Mouse (Mus musculus) retina, embryonic 14.5 days (tissue): Measurements from ENCODE around the gene Ascl2.

Experiments used
- DNase-seq: peaks from one replicate; pipeline ENCODE4 v3.0.0-alpha.2; 2015; ENCODE audit warnings: low spot score

The Ascl2 gene

DNA sequence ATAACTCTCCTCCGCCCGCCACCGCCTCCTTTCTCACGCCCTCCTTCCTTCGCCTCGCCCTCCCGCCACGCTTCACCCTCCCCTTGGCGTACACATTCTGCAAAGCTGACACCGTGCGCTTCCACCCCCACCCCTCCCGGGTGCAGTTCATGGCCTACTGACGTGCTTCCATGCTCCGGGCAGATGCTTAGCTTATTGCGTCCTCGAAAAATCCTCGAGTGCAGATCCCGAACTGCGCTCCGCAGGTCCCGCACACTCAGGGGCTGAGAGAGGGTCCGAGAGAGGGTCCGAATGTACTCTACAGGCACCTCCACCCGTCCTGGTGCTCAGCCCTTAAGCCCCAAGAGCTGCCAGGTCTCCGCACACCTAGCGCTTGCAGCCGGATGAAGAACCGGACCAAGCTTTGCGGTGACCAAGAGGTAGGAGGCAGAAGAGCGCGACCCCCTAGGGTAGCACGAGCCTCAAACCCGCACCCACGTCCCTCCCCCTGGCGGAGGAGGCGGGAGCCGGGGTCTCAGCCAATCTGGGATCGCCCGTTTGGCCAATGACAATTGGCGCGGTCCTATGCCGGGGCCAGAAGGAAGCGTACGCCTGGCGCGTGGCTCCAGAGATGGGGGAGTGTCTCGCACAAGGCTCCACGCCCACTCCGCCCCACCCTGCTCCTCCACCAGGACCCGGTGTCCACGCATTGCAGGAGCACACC is at the start of gene Ascl2:
Gene Ascl2 (minus strand): TSS at position 456 of the 703 bp plus-strand sequence.
- DNase-seq: peak; percentile 38

DNA sequence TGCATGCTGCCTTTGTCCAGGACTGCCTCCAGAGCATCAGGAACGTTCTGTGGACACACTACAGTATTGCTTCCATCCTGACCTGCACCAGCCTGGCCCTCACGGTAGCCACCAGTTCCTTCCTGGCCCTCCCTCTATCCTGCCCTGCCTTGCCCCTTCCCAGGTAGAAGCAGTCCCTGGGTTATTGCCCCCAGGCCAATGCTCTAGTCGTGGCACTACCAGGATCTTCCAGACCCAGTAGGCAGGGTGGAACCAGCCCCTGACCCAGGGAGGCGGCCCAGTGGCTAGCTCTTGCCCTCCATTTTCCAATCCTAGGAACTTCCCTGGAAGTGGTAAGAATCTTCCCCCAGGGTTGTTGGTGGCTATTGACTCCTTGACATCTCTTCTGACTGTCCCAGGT is 48.1 kb upstream of the Ascl2 start:
- DNase-seq: no peak

DNA sequence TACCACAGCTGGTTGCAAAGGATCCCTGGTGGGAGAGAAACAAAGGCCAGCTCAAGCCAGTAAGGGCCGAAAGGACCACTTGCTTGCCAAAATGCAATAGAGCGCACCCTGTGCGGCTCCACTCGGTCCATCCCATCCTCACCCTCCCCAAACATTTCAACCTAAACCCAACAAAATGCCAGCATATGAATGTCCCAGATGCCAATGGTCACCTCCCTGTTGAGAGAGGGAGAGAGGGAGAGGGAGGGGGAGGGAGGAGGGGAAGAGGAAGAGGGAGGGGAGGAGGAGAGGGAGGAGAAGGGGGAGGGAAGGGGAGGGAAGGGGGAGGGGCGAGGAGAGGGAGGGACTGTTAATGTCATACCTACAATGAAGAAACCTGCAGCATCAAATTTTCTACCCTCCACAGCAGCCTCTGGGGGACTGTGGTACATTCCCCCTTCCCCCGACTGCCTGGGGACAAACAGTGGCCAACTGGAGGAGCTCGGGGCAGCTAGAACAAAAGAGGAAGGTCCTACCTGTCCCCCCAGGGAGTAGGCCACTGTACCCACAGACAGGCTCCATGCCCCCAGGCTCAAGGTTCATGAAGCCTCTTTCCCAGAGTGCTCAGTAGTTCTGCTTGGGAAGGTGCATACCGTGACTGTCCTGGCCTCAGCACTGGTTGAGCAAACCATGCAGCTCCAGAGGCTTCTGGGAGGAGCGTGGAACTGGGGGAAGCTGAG is 47.5 kb upstream of the Ascl2 start:
- no peak for DNase-seq

DNA sequence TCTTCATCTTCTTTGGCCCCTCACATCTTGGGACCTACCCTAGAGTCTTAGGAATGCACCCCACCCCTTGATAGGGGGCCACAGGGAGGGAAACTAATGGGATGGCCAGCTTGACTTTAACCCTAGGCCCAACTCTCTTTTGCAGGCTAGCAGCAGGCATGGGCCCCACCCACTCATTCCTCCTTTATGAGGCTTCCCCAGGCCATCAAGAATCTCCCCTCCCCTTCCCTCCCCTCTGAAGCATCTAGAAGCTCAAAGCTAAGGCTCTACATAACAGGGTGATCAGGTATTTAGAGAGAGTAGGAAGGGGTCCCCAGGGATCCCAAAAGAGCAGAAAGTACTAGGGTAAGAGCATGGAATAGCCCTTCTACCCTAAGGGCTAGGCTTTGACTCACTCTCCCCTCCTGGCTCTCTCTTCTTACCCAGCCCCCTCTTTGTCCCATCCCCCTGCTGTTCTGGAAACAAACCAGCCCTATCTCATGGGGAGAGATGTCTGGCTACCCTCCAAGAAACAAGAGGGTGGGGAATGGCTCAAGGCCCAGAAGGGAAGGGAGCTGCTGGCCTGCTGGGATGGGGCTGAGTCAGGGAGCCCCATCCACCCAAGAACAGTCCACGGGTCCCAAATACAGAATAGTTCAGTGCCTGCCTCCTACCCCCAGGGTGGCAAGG is 46.8 kb upstream of the Ascl2 start:
- no peak for DNase-seq

DNA sequence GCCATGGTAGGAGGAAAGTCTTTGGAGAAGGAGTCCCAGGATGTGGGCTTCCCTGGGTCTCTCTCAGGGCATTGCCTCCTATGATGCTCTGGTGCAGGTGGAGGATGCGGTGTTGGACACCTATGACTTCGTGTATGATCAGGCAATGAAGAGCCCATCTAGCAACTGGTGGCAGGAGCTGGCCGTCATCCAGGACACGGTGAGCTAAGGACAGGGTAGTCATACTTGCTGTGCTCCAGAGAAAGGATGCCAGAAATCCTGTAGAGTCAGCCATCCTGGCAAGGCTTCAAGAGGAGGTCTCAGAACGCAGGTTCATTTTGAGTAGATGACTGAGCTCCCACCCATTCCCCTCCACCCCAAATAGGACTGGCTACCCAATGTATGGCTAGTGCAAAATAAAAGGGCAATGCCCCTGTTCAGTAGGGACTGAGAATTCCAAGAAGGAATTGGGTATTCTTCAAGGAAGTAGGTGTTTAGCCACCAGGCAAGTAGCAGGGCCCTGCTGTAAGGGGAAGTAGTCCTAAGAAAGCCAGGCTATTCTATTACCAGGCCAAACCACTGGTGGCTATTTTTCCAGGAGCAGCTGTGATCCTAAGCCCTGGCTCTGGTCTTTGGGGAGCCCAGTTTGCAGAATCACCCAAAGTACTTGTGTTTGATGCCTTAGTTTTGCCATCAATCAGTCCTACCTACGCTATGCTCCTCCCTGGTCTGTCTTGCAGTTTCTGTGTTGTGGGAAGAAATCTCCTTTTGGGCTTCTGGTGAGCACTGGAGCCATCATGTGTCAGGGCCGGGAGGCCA is 46.0 kb upstream of the Ascl2 start:
- no peak for DNase-seq

DNA sequence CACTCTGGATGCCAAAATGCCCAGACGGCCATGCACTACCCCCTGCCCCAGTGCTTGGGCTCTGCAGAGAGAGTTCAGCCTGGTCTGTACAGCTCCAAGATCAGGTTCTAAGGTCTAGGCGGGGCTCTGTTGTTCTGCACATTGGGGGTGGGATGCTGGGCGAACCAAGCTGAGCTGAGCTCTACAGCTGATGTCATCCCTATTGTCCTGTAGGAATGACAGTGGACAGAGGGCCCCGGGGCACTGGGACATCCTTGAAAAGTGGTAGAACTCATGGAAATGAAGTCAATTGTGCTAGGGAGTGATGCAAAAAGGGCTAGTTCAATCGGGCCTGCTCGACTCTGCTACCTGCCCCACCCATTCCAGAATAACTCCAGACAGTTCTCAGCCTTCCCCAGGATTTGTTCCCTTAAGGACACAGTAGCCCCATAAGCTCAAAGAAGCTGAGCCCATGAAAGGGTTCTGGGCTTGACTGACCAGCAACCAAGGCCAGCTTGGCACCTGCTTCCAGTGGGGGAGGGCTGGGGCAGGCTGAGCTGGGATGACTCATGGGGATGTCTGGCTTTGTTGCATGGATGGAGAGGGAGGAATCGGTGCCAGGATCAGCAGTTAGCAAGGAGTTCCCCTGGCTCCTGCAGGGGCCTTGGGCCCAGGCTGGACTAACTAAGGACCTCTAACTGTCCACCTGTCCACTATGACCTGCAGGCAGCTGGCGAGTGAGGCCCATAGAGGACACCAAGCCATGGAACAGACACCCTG is 44.5 kb upstream of the Ascl2 start:
- DNase-seq: no peak

DNA sequence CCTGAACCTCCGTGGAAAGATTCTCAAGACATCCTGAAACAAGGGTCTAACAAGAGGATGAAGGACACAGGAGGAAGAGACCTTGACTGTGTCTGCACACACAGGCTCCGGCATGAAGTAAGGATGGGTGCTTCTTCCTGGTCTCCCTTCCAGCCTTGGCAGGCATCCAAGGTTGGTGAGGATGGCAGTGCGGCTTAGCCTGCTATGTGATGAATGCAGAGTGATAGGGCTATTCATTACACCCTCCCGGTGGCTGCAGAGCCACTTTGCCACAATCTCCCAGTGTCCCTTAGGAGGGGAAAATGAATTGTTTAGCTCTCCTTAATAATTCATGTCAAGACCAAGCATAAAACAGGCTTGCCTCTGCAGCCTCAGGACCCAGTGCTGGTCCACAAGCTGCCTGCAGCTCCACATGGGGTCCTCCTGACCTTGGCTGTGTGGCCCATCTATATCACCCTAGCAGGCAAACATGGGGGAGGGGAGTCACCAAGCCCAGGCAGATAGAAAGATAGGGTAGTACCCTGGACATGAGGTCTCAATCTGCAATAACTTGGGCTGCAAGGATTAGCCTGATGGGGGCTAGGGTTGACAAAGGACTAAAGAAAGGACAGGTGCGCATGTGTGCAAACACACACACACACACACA is 43.3 kb upstream of the Ascl2 start:
- peak; percentile 47 for DNase-seq

DNA sequence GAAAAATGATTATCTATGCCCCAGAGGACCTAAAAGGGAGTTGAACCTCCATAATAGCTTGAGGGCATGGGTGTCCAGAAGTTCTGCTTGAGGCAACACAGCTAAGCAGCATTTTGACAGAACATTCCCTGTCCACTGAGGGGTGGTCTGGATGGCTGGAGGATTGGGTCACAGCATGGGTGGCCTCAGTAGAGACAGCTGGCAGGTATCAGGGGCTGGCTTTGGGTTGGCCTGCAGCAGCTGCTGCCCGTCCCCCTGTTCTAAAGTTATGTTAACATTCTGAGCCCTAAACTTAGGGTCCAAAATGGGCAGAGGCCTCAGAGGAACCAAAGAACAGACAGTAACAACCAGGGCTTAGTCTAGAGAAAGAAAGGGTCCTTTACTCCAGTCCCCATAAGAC is 42.2 kb upstream of the Ascl2 start:
- DNase-seq: no peak

DNA sequence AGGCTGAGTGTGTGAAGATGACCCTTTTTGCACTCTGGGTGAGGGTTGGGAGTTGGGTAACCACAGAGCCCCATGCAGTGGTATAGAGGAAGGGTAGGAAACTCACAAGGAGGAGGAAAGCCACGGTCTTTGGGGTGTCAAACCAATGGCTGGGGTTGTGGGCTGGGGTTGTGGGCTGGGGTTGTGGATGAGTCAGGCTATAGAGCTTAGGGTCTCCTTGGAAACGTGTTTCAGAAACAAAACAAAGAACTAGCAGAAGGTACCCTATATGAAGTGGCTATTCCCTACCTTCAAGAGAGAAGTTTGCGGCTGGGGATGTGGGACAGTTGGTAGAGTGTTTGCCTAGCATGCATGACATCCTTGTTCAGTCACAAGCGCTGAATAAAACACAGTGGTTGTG is 40.9 kb upstream of the Ascl2 start:
- DNase-seq: no peak

DNA sequence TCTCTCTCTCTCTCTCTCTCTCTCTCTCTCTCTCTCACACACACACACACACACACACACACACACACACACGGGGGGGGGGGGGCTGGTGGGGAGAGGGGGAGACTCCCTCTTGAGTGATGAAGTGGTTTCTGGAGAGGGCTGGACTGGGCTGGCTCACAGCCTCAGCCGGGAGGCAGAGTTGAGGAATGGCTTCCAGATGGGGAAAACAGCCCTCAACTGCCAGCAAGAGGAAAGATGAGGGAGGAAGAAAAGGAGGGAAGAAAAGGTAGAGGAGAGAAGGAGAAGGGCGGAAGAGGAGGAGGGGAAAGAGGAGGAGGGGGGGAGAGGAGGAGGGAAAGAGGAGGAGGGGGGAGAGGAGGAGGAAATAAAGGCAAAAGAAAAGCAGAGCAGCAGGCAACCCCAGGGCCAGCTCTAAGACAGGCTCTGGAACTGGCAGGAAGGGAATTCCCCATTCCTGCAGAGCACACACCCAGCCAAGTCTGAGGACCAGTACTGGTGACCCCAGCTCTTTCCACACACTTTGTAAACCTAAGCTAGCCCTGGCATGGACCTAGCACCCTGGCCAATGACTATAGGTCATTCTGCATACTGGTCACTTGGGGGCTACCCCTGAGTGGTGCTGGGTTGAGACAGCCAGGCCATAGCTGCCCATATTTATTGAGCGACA is 40.1 kb upstream of the Ascl2 start:
- no peak for DNase-seq

DNA sequence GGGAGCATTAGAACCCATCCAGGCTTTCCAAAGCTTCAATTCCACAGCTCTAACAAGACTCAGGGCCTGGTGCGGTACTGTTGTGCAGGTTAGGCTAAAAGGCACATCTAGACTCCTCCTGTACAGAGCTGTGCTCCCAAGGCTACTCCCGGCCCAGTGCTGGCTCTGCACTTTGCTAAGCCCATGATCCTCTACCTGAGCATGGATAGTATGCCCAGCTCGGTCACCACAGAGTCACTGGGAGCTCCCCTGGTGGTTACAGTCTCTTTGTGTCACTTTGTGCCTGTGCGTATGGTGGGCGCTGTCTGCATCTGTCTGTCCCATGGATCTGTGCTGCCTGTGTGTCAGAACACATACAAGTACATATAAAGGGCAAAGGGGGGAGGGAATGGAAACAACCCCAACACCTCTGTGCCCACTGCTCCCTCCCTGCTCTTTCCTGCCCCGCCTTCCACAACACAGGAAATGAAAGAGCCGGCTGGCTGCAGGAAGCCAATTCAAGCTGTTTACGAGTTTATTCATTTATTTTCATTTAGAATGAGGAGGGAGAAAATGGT is 39.4 kb upstream of the Ascl2 start:
- DNase-seq: no peak

DNA sequence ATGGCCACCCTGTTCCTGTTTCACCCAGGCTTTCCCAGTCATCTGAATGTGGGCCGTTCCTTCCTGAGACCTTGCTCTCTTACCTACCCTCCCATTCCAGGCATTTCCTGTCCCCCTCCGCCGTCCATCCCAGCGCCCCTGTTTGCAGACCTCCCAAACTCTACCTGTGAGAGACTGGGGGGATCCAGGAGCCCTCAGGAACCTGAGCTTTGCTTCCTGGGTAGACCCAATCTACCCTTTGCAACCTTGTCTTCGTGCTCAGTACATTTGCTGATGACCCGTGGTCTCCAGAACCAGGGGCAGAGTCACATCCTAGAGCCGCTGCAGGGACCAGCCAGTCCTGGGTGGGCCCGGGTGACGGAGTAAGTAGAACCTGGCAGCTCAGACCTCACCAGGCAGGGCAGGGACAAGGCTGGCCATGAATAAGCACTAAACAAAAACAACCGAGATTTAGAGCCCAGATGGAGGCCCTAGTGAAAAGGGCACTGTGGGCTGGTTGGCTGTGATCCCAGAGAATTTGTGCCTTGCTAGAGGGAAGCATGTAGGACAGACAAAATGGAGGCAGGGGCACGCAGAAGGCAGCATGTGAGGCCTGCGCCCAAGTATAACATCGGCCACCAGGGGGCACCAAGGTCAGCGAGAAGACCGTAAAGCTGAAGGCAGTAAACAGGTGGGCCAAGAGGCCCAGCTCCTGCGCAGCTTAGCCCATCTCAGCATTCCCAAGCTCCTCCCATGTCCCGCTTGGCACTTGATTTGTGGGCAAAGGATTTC is 38.7 kb upstream of the Ascl2 start:
- DNase-seq: peak; percentile 93

DNA sequence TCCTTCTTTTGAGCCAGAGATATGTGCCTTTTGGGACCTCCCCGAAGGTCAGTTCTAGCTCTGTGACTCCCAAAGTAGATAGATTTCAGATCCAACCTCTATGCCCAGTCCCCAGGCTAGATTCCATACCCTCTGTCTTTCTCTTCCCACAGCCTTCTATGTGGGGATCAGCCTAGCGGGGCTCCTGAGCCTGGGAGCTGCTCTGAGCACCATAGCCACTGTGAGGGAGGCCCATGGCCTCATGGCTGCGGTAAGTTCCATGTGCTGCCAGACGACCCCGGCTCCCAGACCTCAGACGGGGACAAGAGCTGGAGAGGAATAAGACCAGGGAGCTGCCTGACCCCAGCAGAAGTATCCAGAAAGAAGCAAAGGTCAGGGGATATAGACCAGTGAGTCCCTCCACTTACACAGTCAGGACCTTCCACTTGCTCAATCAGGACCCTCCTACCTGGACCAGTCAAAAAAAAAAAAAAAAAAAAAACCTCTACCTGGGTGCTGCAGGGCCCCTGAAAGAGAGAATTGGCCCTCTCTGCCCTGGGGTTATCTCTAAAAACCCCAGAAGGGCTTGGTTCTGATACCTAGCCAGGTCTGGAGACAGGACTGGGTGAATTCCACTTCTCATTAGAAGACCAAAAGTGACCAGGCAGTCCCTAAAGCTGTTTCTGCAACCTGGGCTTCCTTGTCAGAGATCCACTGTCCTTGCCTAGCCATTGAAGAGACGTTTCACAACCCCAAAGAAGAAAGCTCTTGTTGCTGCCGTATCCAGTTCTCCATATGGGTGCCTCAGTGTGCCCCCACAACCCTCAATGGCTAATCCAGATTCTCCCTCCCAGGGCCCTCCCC is 37.9 kb upstream of the Ascl2 start:
- no peak for DNase-seq

DNA sequence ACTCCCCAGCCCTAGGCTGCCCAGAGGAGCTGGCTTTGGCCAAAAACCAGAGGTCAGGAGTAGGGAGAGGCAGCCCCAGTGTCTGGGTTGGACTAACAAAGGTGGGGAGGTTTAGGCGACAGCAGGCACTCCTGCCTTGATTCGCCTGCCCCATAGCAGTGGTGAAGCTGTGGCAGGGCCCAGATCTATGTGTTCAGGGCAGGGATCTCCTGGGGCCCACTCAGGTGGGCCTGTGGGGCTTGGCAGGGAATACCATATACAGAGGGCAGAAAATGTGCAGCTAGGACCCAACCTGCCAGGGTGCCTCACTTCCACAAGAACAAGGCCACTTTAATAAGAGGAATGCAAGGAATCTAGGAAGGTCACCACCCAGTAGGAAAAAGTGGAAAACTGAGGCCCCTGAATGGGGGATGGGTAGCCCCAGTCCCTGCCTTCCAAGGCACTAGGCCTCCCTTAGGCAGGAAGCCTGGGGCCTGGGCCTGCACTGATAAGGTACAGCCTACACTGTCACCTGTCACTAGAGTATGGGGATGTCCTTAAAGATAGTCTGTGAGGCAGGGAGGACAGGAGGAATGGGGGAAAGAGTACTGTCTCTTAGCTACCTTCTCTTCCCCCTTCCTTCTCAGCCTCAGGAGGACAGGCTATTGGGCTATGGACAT is 37.2 kb upstream of the Ascl2 start:
- no peak for DNase-seq

DNA sequence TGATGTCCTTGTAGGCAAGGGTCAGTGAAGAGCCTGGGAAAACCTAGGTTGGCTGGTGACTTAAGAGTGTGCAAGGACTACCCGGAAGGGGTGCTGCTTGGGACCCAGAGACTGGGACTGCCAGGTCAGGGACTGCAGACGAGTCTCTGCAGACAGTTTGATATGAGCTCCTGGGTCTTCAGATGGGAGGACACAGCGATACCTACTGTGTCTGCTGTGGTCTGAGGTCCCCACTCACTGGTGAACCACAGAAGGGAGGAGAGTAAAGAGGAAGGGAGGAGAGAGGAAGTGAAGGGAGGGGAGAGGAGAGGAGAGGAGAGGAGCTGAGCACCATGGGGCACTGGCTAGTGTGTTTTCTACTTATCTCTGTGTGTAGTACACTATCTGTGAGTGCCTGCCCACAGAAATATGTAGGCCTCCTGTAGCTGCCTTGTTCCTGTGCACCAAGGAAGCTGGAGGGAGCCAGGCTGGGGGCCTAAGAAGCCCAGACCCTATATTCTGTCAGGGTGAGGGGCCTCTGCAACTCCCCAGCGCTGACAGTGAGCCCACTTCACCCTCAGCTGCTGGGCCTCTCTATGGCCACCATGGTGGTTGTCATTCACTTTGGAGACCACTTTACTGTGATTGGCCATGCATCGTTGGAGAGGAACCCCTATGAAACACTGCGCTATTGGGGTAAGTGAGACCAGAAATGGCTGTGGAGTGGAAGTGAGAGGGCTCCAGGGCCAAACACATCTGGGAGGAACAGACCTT is 36.5 kb upstream of the Ascl2 start:
- no peak for DNase-seq

DNA sequence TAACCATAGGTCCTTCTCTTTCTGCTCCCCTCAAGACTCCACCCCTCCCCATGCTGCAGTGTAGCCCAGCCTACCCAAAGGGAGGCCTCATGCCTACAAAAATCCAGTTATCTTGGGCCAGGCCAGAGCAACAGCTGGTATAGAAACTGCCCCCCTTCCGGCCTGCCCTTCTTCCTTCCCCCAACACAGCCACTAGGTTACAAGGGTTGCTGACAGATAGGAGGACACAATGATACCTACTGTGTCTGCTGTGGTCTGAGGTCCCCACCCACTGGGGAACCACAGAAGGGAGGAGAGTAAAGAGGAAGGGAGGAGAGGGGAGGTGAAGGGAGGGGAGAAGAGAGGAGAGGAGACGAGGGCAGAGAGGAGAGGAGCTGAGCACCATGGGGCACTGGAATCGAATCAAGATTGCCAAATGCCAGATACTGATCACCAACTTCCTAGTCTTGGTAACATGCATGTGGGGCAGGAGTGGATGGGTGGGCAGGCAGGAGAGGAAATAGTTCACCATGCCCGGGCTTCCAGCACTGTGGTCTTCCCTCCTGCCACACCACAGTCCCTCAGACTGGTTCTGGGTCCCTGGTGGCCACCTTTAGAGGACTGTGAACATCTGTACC is 35.8 kb upstream of the Ascl2 start, which contains the start of gene Tspan32:
Gene Tspan32 (plus strand): TSS at position 320 of the 617 bp plus-strand sequence.
- no peak for DNase-seq

DNA sequence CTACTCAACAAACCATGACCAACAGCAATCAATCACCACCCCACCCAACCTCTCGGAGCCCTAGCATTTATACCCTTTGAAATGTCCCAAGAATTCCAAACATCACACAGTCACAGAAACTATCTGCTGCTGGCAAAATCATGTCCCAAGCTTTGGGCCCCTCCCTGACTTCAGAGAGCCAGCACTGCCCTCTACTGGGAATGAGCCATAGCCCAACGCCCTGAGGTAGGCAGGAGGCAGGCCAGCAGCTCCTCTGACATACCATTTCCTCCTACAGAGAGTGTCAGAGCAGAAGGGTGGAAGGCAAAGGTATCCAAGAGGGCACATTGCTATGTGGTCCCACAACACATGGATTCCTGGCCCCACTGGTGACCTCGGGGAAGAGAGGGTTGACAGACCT is 33.6 kb upstream of the Ascl2 start:
- no peak for DNase-seq
